Mouse (Mus musculus) kidney, postnatal 14 days (tissue): Measurements from ENCODE around the gene Blvra.
"Not testable (repeated sequence)": the region's sequence is repeated elsewhere in the genome, so short reads cannot be mapped to it uniquely, and the experiment has no call there.

Experiments used
- DNase-seq: peaks from one replicate; pipeline ENCODE4 v3.0.0; 2022; ENCODE audit warnings: mixed read lengths

Blvra gene

GRCm38 (mm10) chr2:127070435-127070841 is at the start of gene Blvra:
TSS of gene Blvra (plus strand) at chr2:127070665.
- peak; percentile 95 for DNase-seq

- no peak for DNase-seq
Measured at GRCm38 (mm10) chr2:127035006-127035605, 35.4 kb upstream of the Blvra start.

- no peak for DNase-seq
Measured at GRCm38 (mm10) chr2:127037299-127037698, 33.2 kb upstream of the Blvra start.

- DNase-seq, result no peak
Measured at GRCm38 (mm10) chr2:127061471-127061870, 9.0 kb upstream of the Blvra start.

- no peak for DNase-seq
Measured at GRCm38 (mm10) chr2:127068806-127069205, 1.7 kb upstream of the Blvra start.

- DNase-seq, result no peak
Measured at GRCm38 (mm10) chr2:127069781-127070434, 557 bp upstream of the Blvra start.

- no peak for DNase-seq
Measured at GRCm38 (mm10) chr2:127070879-127071278, 414 bp downstream of the Blvra start.

GRCm38 (mm10) chr2:127074116-127074515 is 3.7 kb downstream of the Blvra start:
- DNase-seq, result no peak

GRCm38 (mm10) chr2:127077611-127078010 is 7.1 kb downstream of the Blvra start:
- DNase-seq, result no peak

- not testable (repeated sequence) for DNase-seq
Measured at GRCm38 (mm10) chr2:127079066-127079465, 8.6 kb downstream of the Blvra start.

- DNase-seq, result peak; percentile 67
Measured at GRCm38 (mm10) chr2:127079881-127080590, 9.6 kb downstream of the Blvra start.

- no peak for DNase-seq
Measured at GRCm38 (mm10) chr2:127080591-127081218, 10.2 kb downstream of the Blvra start.

- DNase-seq, result no peak
Measured at GRCm38 (mm10) chr2:127086235-127086634, 15.8 kb downstream of the Blvra start.

GRCm38 (mm10) chr2:127090151-127090550 is 19.7 kb downstream of the Blvra start:
- not testable (repeated sequence) for DNase-seq

GRCm38 (mm10) chr2:127092000-127092399 is 21.5 kb downstream of the Blvra start:
- DNase-seq, result no peak

- DNase-seq, result no peak
Measured at GRCm38 (mm10) chr2:127108986-127109385, 38.5 kb downstream of the Blvra start.

GRCm38 (mm10) chr2:127121591-127122235 is 51.2 kb downstream of the Blvra start:
- DNase-seq, result peak; percentile 83

GRCm38 (mm10) chr2:127128926-127129325 is 58.5 kb downstream of the Blvra start:
- no peak for DNase-seq

GRCm38 (mm10) chr2:127131353-127131752 is 60.9 kb downstream of the Blvra start:
- no peak for DNase-seq

GRCm38 (mm10) chr2:127133621-127134461 is 63.4 kb downstream of the Blvra start, which contains the start of gene Ncaph:
TSS of gene Ncaph (minus strand) at chr2:127133954.
- peak; percentile 95 for DNase-seq

- not testable (repeated sequence) for DNase-seq
Measured at GRCm38 (mm10) chr2:127135255-127135654, 64.8 kb downstream of the Blvra start.

- peak; percentile 69 for DNase-seq
Measured at GRCm38 (mm10) chr2:127136979-127137378, 66.5 kb downstream of the Blvra start.
